Mouse (Mus musculus) heart, adult 2 months (tissue): Measurements from ENCODE around the gene Phlpp1. TPM values are rescaled to one million over a fixed set of nuclear protein-coding genes. Genes with fewer than 3 reads are reported as not detected.

ENCODE experiments used
- DNase-seq, 2 experiments: peaks; one replicate each; pipeline ENCODE4 v3.0.0; 2021
- H3K27ac ChIP-seq: fragments of 200-600 bp; 2 replicates; pipeline ENCODE4 v1.8.1; 2022
- H3K27me3 ChIP-seq: fragments of 200-500 bp; 2 replicates; pipeline ENCODE4 v1.6.1; 2012; ENCODE audit warnings: mild to moderate bottlenecking, low read length, inconsistent platforms, mixed read lengths; ENCODE audit not compliant: control insufficient read depth, insufficient read depth
- H3K36me3 ChIP-seq: fragments of 200-500 bp; 2 replicates; pipeline ENCODE4 v1.6.1; 2012; ENCODE audit warnings: low read length, inconsistent platforms; ENCODE audit not compliant: control insufficient read depth, insufficient read depth
- H3K4me1 ChIP-seq: fragments of 200-500 bp; 2 replicates; pipeline ENCODE4 v1.6.1; 2011; ENCODE audit warnings: low read length; ENCODE audit not compliant: control insufficient read depth, insufficient read depth
- H3K4me3 ChIP-seq: fragments of 200-600 bp; 2 replicates; pipeline ENCODE4 v1.8.1; 2022
- H3K79me2 ChIP-seq: fragments of 200-500 bp; replicated peaks from 2 replicates; pipeline ENCODE4 v1.6.1; 2012; ENCODE audit warnings: mild to moderate bottlenecking, inconsistent platforms, low read length, moderate library complexity, mixed read lengths; ENCODE audit not compliant: control insufficient read depth, insufficient read depth
- H3K9ac ChIP-seq: fragments of 200-500 bp; 2 replicates; pipeline ENCODE4 v1.6.1; 2012; ENCODE audit warnings: low read depth, mild to moderate bottlenecking, control low read depth, inconsistent platforms, low read length, mixed read lengths
- CTCF ChIP-seq: fragments of 200-600 bp; IDR thresholded peaks from 2 replicates; pipeline ENCODE4 v1.8.1; 2022; ENCODE audit warnings: antibody characterized with exemption, mild to moderate bottlenecking, moderate library complexity
- EP300 ChIP-seq: fragments of 200-500 bp; IDR thresholded peaks from 2 replicates; pipeline ENCODE4 v1.6.1; 2011; ENCODE audit warnings: low read depth, low read length, control low read depth; ENCODE audit not compliant: insufficient read depth
- POLR2A ChIP-seq: fragments of 200-500 bp; IDR thresholded peaks from 2 replicates; pipeline ENCODE4 v1.6.1; 2011; ENCODE audit warnings: mild to moderate bottlenecking, low read depth, low read length, control low read depth; ENCODE audit not compliant: insufficient read depth
- WGBS: fragments of 180-500 bp; shearing (Covaris S2); methylation state at CpG from one replicate; pipeline ENCODE4 v1.1.7; 2018; 5-methylcytosine and 5-hydroxymethylcytosine counted together
- intact Hi-C: fragments of 180-260 bp; cut with DNase I; formaldehyde crosslinking; loops from one replicate; pipeline ENCODE4 v1.15.1; 2025
- polyA plus RNA-seq: library from polyadenylated mRNA; depleted of rRNA; stranded (reverse); fragments of >200 nt; gene quantifications from 2 replicates; pipeline ENCODE4 v1.2.3, GENCODE M21; 2012
- total RNA-seq, 2 experiments: library from RNA; stranded (reverse); gene quantifications; 2 replicates each; pipeline ENCODE4 v1.2.3; 2021

The Phlpp1 gene
- total and polyA plus RNA-seq, 3 experiments: 9.6 to 17.2 (median 16.3) TPM

- TF ChIP-seq EP300: no peak
- TF ChIP-seq POLR2A: no peak
- TF ChIP-seq CTCF: no peak
- no peak overlapping the region for H3K9ac ChIP-seq
- no peaks in the 10 kb centered on the region for H3K4me1 ChIP-seq
- H3K27me3 ChIP-seq: no peaks in the 10 kb centered on the region
- no peak overlapping the region for H3K27ac ChIP-seq
- no peak for DNase-seq
- H3K79me2 ChIP-seq: no peaks in the 10 kb centered on the region
- H3K4me3 ChIP-seq: no peak overlapping the region
- intact Hi-C loops: no loop called here
- no peaks in the 10 kb centered on the region for H3K36me3 ChIP-seq
- WGBS: 93% methylated on average over 1 of the region's 1 CpGs
Observed at GRCm38 (mm10) chr1:106139137-106139536, 32.4 kb upstream of the Phlpp1 start.

- no peaks in the 10 kb centered on the region for H3K4me1 ChIP-seq
- 87% methylated on average over 1 of the region's 1 CpGs for WGBS
- no peak overlapping the region for H3K9ac ChIP-seq
- TF ChIP-seq POLR2A (no peak), EP300 (no peak), CTCF (no peak)
- no peaks in the 10 kb centered on the region for H3K36me3 ChIP-seq
- H3K79me2 ChIP-seq: no peaks in the 10 kb centered on the region
- H3K27me3 ChIP-seq: no peaks in the 10 kb centered on the region
- intact Hi-C loops: no loop called here
- no peak for DNase-seq
- no peak overlapping the region for H3K27ac ChIP-seq
- H3K4me3 ChIP-seq: no peak overlapping the region
Observed at GRCm38 (mm10) chr1:106142010-106142409, 29.5 kb upstream of the Phlpp1 start.

GRCm38 (mm10) chr1:106144534-106144933 is 27.0 kb upstream of the Phlpp1 start:
- Histone ChIP-seq H3K4me3 (no peak overlapping the region), H3K4me1 (no peaks in the 10 kb centered on the region; the same call in 1 of the 2 replicates), H3K79me2 (no peaks in the 10 kb centered on the region), H3K27ac (no peak overlapping the region), H3K27me3 (no peaks in the 10 kb centered on the region), H3K9ac (no peak overlapping the region), H3K36me3 (no peaks in the 10 kb centered on the region; the same call in 1 of the 2 replicates)
- TF ChIP-seq CTCF: no peak
- no peak for TF ChIP-seq POLR2A
- TF ChIP-seq EP300: no peak
- intact Hi-C loops: no loop called here
- 67% methylated on average over 2 of the region's 2 CpGs for WGBS
- DNase-seq: no peak

GRCm38 (mm10) chr1:106145055-106145454 is 26.5 kb upstream of the Phlpp1 start:
- Histone ChIP-seq H3K4me1 (no peaks in the 10 kb centered on the region; the same call in 1 of the 2 replicates), H3K27ac (no peak overlapping the region), H3K27me3 (no peaks in the 10 kb centered on the region), H3K79me2 (no peaks in the 10 kb centered on the region), H3K4me3 (no peak overlapping the region), H3K9ac (no peak overlapping the region), H3K36me3 (no peaks in the 10 kb centered on the region; the same call in 1 of the 2 replicates)
- no peak for TF ChIP-seq POLR2A
- no peak for TF ChIP-seq EP300
- TF ChIP-seq CTCF: no peak
- intact Hi-C loops: no loop called here
- WGBS: 45% methylated on average over 1 of the region's 1 CpGs
- DNase-seq: no peak

GRCm38 (mm10) chr1:106145565-106146190 is 25.9 kb upstream of the Phlpp1 start:
- Histone ChIP-seq H3K27ac (no peak overlapping the region), H3K4me1 (no peaks in the 10 kb centered on the region; the same call in 1 of the 2 replicates), H3K4me3 (no peak overlapping the region), H3K79me2 (no peaks in the 10 kb centered on the region), H3K36me3 (no peaks in the 10 kb centered on the region; the same call in 1 of the 2 replicates), H3K27me3 (no peaks in the 10 kb centered on the region), H3K9ac (no peak overlapping the region)
- no peak for DNase-seq
- WGBS: 75% methylated on average over 4 of the region's 4 CpGs
- TF ChIP-seq CTCF (no peak), EP300 (no peak), POLR2A (no peak)
- intact Hi-C loops: no loop called here
